Mouse (Mus musculus) embryonic facial prominence, embryonic 14.5 days (tissue): ENCODE measurements around the gene Nptx1. TPM values are rescaled to one million over a fixed set of nuclear protein-coding genes. Genes with fewer than 3 reads are reported as not detected.

ENCODE experiments used
- ATAC-seq: fragments of 200-750 bp; cut with Nextera tagmentation; 2 replicates; pipeline ENCODE4 v1.8.0; 2017; ENCODE audit warnings: low read depth, moderate number of reproducible peaks, moderate TSS enrichment
- DNase-seq: peaks from one replicate; pipeline ENCODE4 v3.0.0-alpha.2; 2015; ENCODE audit warnings: low spot score
- H3K27ac ChIP-seq: fragments of 300-500 bp; sonication (generic); replicated peaks from 2 replicates; pipeline ENCODE4 v1.5.1; 2014; ENCODE audit warnings: low read depth, mild to moderate bottlenecking, low read length, moderate library complexity
- H3K27me3 ChIP-seq: fragments of 300-500 bp; sonication (generic); replicated peaks from 2 replicates; pipeline ENCODE4 v1.6.1; 2014; ENCODE audit warnings: low read length; ENCODE audit not compliant: control insufficient read depth, insufficient read depth
- H3K36me3 ChIP-seq: fragments of 300-500 bp; sonication (generic); 2 replicates; pipeline ENCODE4 v1.6.1; 2014; ENCODE audit warnings: low read length, mixed read lengths; ENCODE audit not compliant: control insufficient read depth, insufficient read depth
- H3K4me1 ChIP-seq: fragments of 300-500 bp; sonication (generic); 2 replicates; pipeline ENCODE4 v1.6.1; 2014; ENCODE audit warnings: antibody characterized with exemption, low read length; ENCODE audit not compliant: control insufficient read depth, insufficient read depth
- H3K4me2 ChIP-seq: fragments of 300-500 bp; sonication (generic); 2 replicates; pipeline ENCODE4 v1.6.1; 2014; ENCODE audit warnings: low read depth, mild to moderate bottlenecking, low read length, moderate library complexity, mixed read lengths
- H3K4me3 ChIP-seq: fragments of 300-500 bp; sonication (generic); 2 replicates; pipeline ENCODE4 v1.5.1; 2014; ENCODE audit warnings: low read depth, mild to moderate bottlenecking, low read length
- H3K9ac ChIP-seq: fragments of 300-500 bp; sonication (generic); 2 replicates; pipeline ENCODE4 v1.6.1; 2014; ENCODE audit warnings: low read depth, mild to moderate bottlenecking, low read length, moderate library complexity, mixed read lengths
- H3K9me3 ChIP-seq: fragments of 300-500 bp; sonication (generic); 2 replicates; pipeline ENCODE4 v1.6.1; 2016; ENCODE audit warnings: low read length; ENCODE audit not compliant: control insufficient read depth
- WGBS: fragments of 180-500 bp; shearing (Covaris S2); extraction: QIAGEN DNeasy Blood & Tissue Kit; methylation state at CpG from one replicate; pipeline ENCODE4 v1.1.7; 2014; 5-methylcytosine and 5-hydroxymethylcytosine counted together
- polyA plus RNA-seq: library from polyadenylated mRNA; unstranded; fragments of >200 nt; fragmentation: Nextera tagmentation; extraction: Ambion mirVana; gene quantifications from 2 replicates; pipeline ENCODE4 v1.2.1, GENCODE M21; 2014

Gene Nptx1
- polyA plus RNA-seq, 1 experiment from 2014 or later: 1.9 TPM

- peaks cover 13% of the 10 kb centered on the region for H3K27me3 ChIP-seq
- no peak overlapping the region for H3K9ac ChIP-seq
- no peak for ATAC-seq
- no peak overlapping the region for H3K4me2 ChIP-seq
- H3K27ac ChIP-seq: no peak overlapping the region
- DNase-seq: no peak
- no peaks in the 10 kb centered on the region for H3K9me3 ChIP-seq
- H3K4me1 ChIP-seq: peaks cover 16% of the 10 kb centered on the region
- no peak overlapping the region for H3K4me3 ChIP-seq
- 71% methylated on average over 7 of the region's 7 CpGs for WGBS
- H3K36me3 ChIP-seq: no peaks in the 10 kb centered on the region
Observed at GRCm38 (mm10) chr11:119555170-119555569, 7.6 kb upstream of the Nptx1 start.

- Histone ChIP-seq H3K4me2 (no peak overlapping the region), H3K27me3 (peaks cover 18% of the 10 kb centered on the region), H3K9ac (no peak overlapping the region), H3K9me3 (no peaks in the 10 kb centered on the region), H3K27ac (no peak overlapping the region), H3K36me3 (no peaks in the 10 kb centered on the region), H3K4me1 (peaks cover 15% of the 10 kb centered on the region), H3K4me3 (no peak overlapping the region)
- no peak for DNase-seq
- WGBS: 56% methylated on average over 7 of the region's 7 CpGs
- ATAC-seq: no peak
Observed at GRCm38 (mm10) chr11:119554706-119555105, 7.2 kb upstream of the Nptx1 start.

- H3K4me3 ChIP-seq: no peak overlapping the region
- H3K4me1 ChIP-seq: peaks cover 10% of the 10 kb centered on the region
- ATAC-seq (no peak), DNase-seq (no peak)
- H3K27ac ChIP-seq: no peak overlapping the region
- H3K4me2 ChIP-seq: no peak overlapping the region
- H3K27me3 ChIP-seq: peaks cover 33% of the 10 kb centered on the region
- no peak overlapping the region for H3K9ac ChIP-seq
- WGBS: 60% methylated on average over 9 of the region's 9 CpGs
- no peaks in the 10 kb centered on the region for H3K9me3 ChIP-seq
- H3K36me3 ChIP-seq: no peaks in the 10 kb centered on the region
Observed at GRCm38 (mm10) chr11:119552902-119553802, 5.6 kb upstream of the Nptx1 start.

- Histone ChIP-seq H3K4me3 (no peak overlapping the region), H3K9ac (no peak overlapping the region), H3K4me1 (peaks cover 11% of the 10 kb centered on the region), H3K4me2 (no peak overlapping the region), H3K27me3 (peaks cover 42% of the 10 kb centered on the region), H3K36me3 (no peaks in the 10 kb centered on the region), H3K9me3 (no peaks in the 10 kb centered on the region), H3K27ac (no peak overlapping the region)
- ATAC-seq (no peak), DNase-seq (no peak)
- 29% methylated on average over 1 of the region's 1 CpGs for WGBS
Observed at GRCm38 (mm10) chr11:119552301-119552700, 4.7 kb upstream of the Nptx1 start.

- Histone ChIP-seq H3K27ac (no peak overlapping the region), H3K4me1 (peaks cover 17% of the 10 kb centered on the region), H3K4me2 (no peak overlapping the region), H3K9ac (no peak overlapping the region), H3K4me3 (no peak overlapping the region), H3K9me3 (no peaks in the 10 kb centered on the region), H3K27me3 (peaks cover 50% of the 10 kb centered on the region), H3K36me3 (no peaks in the 10 kb centered on the region)
- ATAC-seq (no peak), DNase-seq (no peak)
- 52% methylated on average over 3 of the region's 3 CpGs for WGBS
Observed at GRCm38 (mm10) chr11:119551468-119551867, 3.9 kb upstream of the Nptx1 start.

- Histone ChIP-seq H3K4me2 (no peak overlapping the region), H3K27me3 (peaks cover 57% of the 10 kb centered on the region), H3K9me3 (no peaks in the 10 kb centered on the region), H3K27ac (no peak overlapping the region), H3K36me3 (no peaks in the 10 kb centered on the region), H3K4me1 (peaks cover 20% of the 10 kb centered on the region), H3K4me3 (no peak overlapping the region), H3K9ac (no peak overlapping the region)
- 41% methylated on average over 8 of the region's 10 CpGs for WGBS
- ATAC-seq: no peak
- no peak for DNase-seq
Observed at GRCm38 (mm10) chr11:119550546-119551335, 3.2 kb upstream of the Nptx1 start.

GRCm38 (mm10) chr11:119549371-119549811 is 1.8 kb upstream of the Nptx1 start:
- H3K36me3 ChIP-seq: no peaks in the 10 kb centered on the region
- H3K27me3 ChIP-seq: peaks cover 71% of the 10 kb centered on the region
- no peak for ATAC-seq
- no peak for DNase-seq
- peak overlapping the region; percentile 100 for H3K4me2 ChIP-seq
- no peaks in the 10 kb centered on the region for H3K9me3 ChIP-seq
- H3K27ac ChIP-seq: no peak overlapping the region
- WGBS: 2% methylated on average over 25 of the region's 43 CpGs
- peaks cover 20% of the 10 kb centered on the region for H3K4me1 ChIP-seq
- peak overlapping the region; percentile 54 for H3K4me3 ChIP-seq
- peak overlapping the region; percentile 51 for H3K9ac ChIP-seq

GRCm38 (mm10) chr11:119548741-119549370 is 1.3 kb upstream of the Nptx1 start:
- Histone ChIP-seq H3K9ac (peak overlapping the region; percentile 51), H3K4me2 (peak overlapping the region; percentile 100), H3K9me3 (no peaks in the 10 kb centered on the region), H3K4me3 (peak overlapping the region; percentile 54), H3K27ac (no peak overlapping the region), H3K4me1 (peaks cover 20% of the 10 kb centered on the region), H3K27me3 (peaks cover 76% of the 10 kb centered on the region), H3K36me3 (no peaks in the 10 kb centered on the region)
- DNase-seq (no peak), ATAC-seq (no peak)
- 2% methylated on average over 35 of the region's 37 CpGs for WGBS
